Mouse (Mus musculus): Measurements from ENCODE around the gene Alk. TPM values are rescaled to one million over a fixed set of nuclear protein-coding genes. Genes with fewer than 3 reads are reported as not detected.
A peak's percentile ranks its signal among the peaks of the same experiment; 100 is the strongest.

Gene Alk
- polyA plus RNA-seq, 1 experiment from 2014 or later, result 0.06 TPM

DNA sequence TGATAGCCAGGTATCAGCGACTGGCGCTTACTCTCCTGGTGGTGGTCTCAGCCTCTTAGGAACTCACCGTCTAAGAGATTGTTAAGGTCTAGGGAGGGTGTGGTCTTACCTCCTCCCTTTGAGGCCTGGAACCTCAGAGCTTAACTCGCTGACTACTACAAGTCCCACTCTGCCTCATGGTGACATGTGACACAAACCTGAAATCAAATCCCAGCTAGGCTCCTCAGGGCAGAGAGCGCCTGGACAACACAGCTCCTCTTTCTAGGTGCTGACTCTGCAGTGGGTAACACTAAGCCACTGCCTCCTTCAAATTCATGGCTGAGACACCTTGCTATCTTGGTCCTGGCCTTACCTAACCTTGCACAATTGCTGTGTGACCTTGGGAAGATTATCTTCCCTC is 689.5 kb downstream of the Alk start:
- Histone ChIP-seq H3K4me1 (replicated peaks) (no peaks in the 10 kb centered on the region), H3K36me3 (no peaks in the 10 kb centered on the region), H3K27ac (no peak overlapping the region), H3K9me3 (replicated peaks) (no peaks in the 10 kb centered on the region), H3K4me2 (no peak overlapping the region), H3K9ac (no peak overlapping the region), H3K27me3 (no peaks in the 10 kb centered on the region), H3K4me3 (replicated peaks) (no peak overlapping the region)
- ATAC-seq (ENCODE audit: low read depth), result no peak
- WGBS (ENCODE audit: insufficient replicate concordance), result 53% methylated on average over 5 of the region's 5 CpGs
- no peak for DNase-seq

GRCm38 (mm10) chr17:71914541-71914940 is 689.9 kb downstream of the Alk start:
- H3K27ac ChIP-seq, result no peak overlapping the region
- H3K9me3 ChIP-seq (replicated peaks), result no peaks in the 10 kb centered on the region
- H3K9ac ChIP-seq, result no peak overlapping the region
- H3K27me3 ChIP-seq, result no peaks in the 10 kb centered on the region
- no peak overlapping the region for H3K4me2 ChIP-seq
- DNase-seq (no peak), ATAC-seq (ENCODE audit: low read depth) (no peak)
- no peaks in the 10 kb centered on the region for H3K4me1 ChIP-seq (replicated peaks)
- no peak overlapping the region for H3K4me3 ChIP-seq (replicated peaks)
- 51% methylated on average over 3 of the region's 3 CpGs for whole genome bisulfite sequencing (ENCODE audit: insufficient replicate concordance)
- H3K36me3 ChIP-seq, result no peaks in the 10 kb centered on the region

DNA sequence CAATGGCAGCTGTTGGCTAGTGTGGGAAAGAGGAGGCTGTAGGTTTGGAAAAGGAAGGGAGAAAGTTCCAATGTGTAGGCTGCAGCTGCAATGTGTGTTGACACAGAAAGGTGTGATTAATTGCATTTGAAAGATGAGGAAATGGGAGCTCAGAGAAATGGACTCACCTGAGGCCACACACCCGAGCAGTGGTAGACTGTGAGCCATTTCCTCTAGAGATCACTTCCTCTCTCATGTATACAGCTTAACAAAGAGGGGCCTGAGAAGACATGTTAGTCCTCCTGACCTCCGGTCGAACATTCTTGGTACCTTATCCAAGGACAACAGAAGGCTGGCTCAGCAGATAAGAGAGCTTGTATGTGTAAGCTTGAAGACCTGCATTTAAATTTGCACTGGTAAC is 691.2 kb downstream of the Alk start:
- Histone ChIP-seq H3K27me3 (no peaks in the 10 kb centered on the region), H3K36me3 (no peaks in the 10 kb centered on the region), H3K27ac (no peak overlapping the region), H3K4me1 (replicated peaks) (no peaks in the 10 kb centered on the region), H3K9ac (no peak overlapping the region), H3K9me3 (replicated peaks) (no peaks in the 10 kb centered on the region), H3K4me2 (no peak overlapping the region), H3K4me3 (replicated peaks) (no peak overlapping the region)
- DNase-seq, result no peak
- 0 out of 2 replicates have a peak, but pooled peaks have one; percentile 18 for ATAC-seq (ENCODE audit: low read depth)
- WGBS (ENCODE audit: insufficient replicate concordance), result 13% methylated on average over 3 of the region's 3 CpGs

- Histone ChIP-seq H3K4me2 (no peak overlapping the region), H3K9me3 (replicated peaks) (no peaks in the 10 kb centered on the region), H3K4me3 (replicated peaks) (no peak overlapping the region), H3K9ac (no peak overlapping the region), H3K27ac (no peak overlapping the region), H3K4me1 (replicated peaks) (no peaks in the 10 kb centered on the region), H3K36me3 (no peaks in the 10 kb centered on the region), H3K27me3 (no peaks in the 10 kb centered on the region)
- ATAC-seq (ENCODE audit: low read depth), result no peak
- 41% methylated on average over 3 of the region's 3 CpGs for WGBS (ENCODE audit: insufficient replicate concordance)
- DNase-seq, result no peak
Measured at GRCm38 (mm10) chr17:71909107-71909506, 695.3 kb downstream of the Alk start.

GRCm38 (mm10) chr17:71881369-71881768 is 723.1 kb downstream of the Alk start:
- Histone ChIP-seq H3K36me3 (no peaks in the 10 kb centered on the region), H3K27me3 (no peaks in the 10 kb centered on the region), H3K4me3 (replicated peaks) (no peak overlapping the region), H3K4me2 (no peak overlapping the region), H3K9me3 (replicated peaks) (no peaks in the 10 kb centered on the region), H3K9ac (no peak overlapping the region), H3K27ac (no peak overlapping the region), H3K4me1 (replicated peaks) (no peaks in the 10 kb centered on the region)
- no peak for DNase-seq
- ATAC-seq (ENCODE audit: low read depth), result no peak
- WGBS (ENCODE audit: insufficient replicate concordance), result 73% methylated on average over 6 of the region's 6 CpGs

GRCm38 (mm10) chr17:71875492-71875891 is 728.9 kb downstream of the Alk start:
- Histone ChIP-seq H3K9ac (no peak overlapping the region), H3K9me3 (replicated peaks) (no peaks in the 10 kb centered on the region), H3K36me3 (no peaks in the 10 kb centered on the region), H3K27me3 (peaks cover 3% of the 10 kb centered on the region), H3K4me2 (no peak overlapping the region), H3K27ac (no peak overlapping the region), H3K4me3 (replicated peaks) (no peak overlapping the region), H3K4me1 (replicated peaks) (no peaks in the 10 kb centered on the region)
- ATAC-seq (ENCODE audit: low read depth), result no peak
- no peak for DNase-seq
- 66% methylated on average over 7 of the region's 7 CpGs for WGBS (ENCODE audit: insufficient replicate concordance)

DNA sequence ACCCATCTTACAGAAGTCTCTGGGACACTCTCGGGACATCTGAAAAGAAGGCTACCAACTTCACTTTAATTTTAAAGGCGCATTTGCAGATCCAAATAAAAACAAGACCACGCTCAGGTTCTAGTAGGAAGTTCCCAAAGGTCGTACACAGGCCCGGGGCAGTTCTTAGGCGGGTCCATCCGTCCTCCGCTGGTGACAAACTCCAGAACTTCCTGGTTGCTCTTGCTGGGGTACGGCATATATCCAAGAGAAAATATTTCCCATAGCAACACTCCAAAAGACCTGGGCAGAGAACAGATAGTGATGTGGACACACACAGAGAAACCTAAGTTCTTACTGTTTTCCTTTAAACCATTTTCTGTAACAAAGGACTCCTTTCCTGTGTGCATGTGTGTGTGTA is 729.6 kb downstream of the Alk start:
- no peak overlapping the region for H3K4me3 ChIP-seq (replicated peaks)
- WGBS (ENCODE audit: insufficient replicate concordance), result 68% methylated on average over 9 of the region's 9 CpGs
- H3K27me3 ChIP-seq, result peaks cover 9% of the 10 kb centered on the region
- no peaks in the 10 kb centered on the region for H3K36me3 ChIP-seq
- H3K4me1 ChIP-seq (replicated peaks), result no peaks in the 10 kb centered on the region
- no peak overlapping the region for H3K9ac ChIP-seq
- DNase-seq, result no peak
- H3K9me3 ChIP-seq (replicated peaks), result no peaks in the 10 kb centered on the region
- no peak overlapping the region for H3K27ac ChIP-seq
- no peak overlapping the region for H3K4me2 ChIP-seq
- ATAC-seq (ENCODE audit: low read depth), result no peak

GRCm38 (mm10) chr17:71874077-71874476 is 730.4 kb downstream of the Alk start:
- Histone ChIP-seq H3K9me3 (replicated peaks) (no peaks in the 10 kb centered on the region), H3K4me2 (no peak overlapping the region), H3K4me3 (replicated peaks) (no peak overlapping the region), H3K9ac (no peak overlapping the region), H3K27me3 (peaks cover 16% of the 10 kb centered on the region), H3K4me1 (replicated peaks) (no peaks in the 10 kb centered on the region; the same call in 1 of the 2 replicates), H3K27ac (no peak overlapping the region), H3K36me3 (no peaks in the 10 kb centered on the region)
- no peak for ATAC-seq (ENCODE audit: low read depth)
- 27% methylated on average over 6 of the region's 6 CpGs for WGBS (ENCODE audit: insufficient replicate concordance)
- peak; percentile 18 for DNase-seq

GRCm38 (mm10) chr17:71872976-71873375 is 731.5 kb downstream of the Alk start:
- ATAC-seq (ENCODE audit: low read depth), result no peak
- WGBS (ENCODE audit: insufficient replicate concordance), result 44% methylated on average over 5 of the region's 5 CpGs
- H3K4me2 ChIP-seq, result no peak overlapping the region
- no peaks in the 10 kb centered on the region for H3K36me3 ChIP-seq
- no peak overlapping the region for H3K9ac ChIP-seq
- H3K27me3 ChIP-seq, result peaks cover 24% of the 10 kb centered on the region
- no peak overlapping the region for H3K27ac ChIP-seq
- no peaks in the 10 kb centered on the region; the same call in 1 of the 2 replicates for H3K4me1 ChIP-seq (replicated peaks)
- no peaks in the 10 kb centered on the region for H3K9me3 ChIP-seq (replicated peaks)
- H3K4me3 ChIP-seq (replicated peaks), result no peak overlapping the region
- no peak for DNase-seq

- no peak for ATAC-seq (ENCODE audit: low read depth)
- no peak overlapping the region for H3K9ac ChIP-seq
- no peaks in the 10 kb centered on the region for H3K36me3 ChIP-seq
- no peak overlapping the region for H3K4me2 ChIP-seq
- H3K9me3 ChIP-seq (replicated peaks), result no peaks in the 10 kb centered on the region
- H3K27ac ChIP-seq, result no peak overlapping the region
- H3K4me3 ChIP-seq (replicated peaks), result no peak overlapping the region
- no peak for DNase-seq
- H3K27me3 ChIP-seq, result peaks cover 24% of the 10 kb centered on the region
- 65% methylated on average over 7 of the region's 7 CpGs for whole genome bisulfite sequencing (ENCODE audit: insufficient replicate concordance)
- no peaks in the 10 kb centered on the region; the same call in 1 of the 2 replicates for H3K4me1 ChIP-seq (replicated peaks)
Measured at GRCm38 (mm10) chr17:71871981-71872380, 732.4 kb downstream of the Alk start.

DNA sequence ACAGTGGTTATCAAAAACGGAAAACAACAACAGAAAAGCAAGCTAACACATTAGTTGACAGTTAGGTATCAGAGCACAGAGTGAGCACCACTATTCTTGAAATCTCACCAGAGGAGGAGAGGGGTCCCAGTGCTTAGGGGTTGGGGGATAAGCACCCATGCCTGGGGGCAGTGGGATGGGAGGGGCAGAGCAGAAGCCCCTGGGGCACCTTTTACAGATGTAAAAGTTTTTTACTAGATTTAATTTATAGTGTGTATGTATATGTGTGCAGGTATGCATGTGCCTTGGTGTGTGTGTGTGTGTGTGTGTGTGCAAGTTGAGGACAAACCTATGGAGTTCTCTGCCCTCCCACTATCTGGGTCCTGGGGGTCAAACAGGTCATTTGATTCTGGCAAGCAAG is 733.8 kb downstream of the Alk start:
- no peak for DNase-seq
- Histone ChIP-seq H3K9ac (no peak overlapping the region), H3K4me1 (replicated peaks) (no peaks in the 10 kb centered on the region; the same call in 1 of the 2 replicates), H3K4me2 (no peak overlapping the region), H3K27ac (no peak overlapping the region), H3K9me3 (replicated peaks) (no peaks in the 10 kb centered on the region), H3K4me3 (replicated peaks) (no peak overlapping the region), H3K36me3 (no peaks in the 10 kb centered on the region), H3K27me3 (peaks cover 24% of the 10 kb centered on the region)
- no peak for ATAC-seq (ENCODE audit: low read depth)
- 59% methylated on average over 1 of the region's 1 CpGs for WGBS (ENCODE audit: insufficient replicate concordance)

DNA sequence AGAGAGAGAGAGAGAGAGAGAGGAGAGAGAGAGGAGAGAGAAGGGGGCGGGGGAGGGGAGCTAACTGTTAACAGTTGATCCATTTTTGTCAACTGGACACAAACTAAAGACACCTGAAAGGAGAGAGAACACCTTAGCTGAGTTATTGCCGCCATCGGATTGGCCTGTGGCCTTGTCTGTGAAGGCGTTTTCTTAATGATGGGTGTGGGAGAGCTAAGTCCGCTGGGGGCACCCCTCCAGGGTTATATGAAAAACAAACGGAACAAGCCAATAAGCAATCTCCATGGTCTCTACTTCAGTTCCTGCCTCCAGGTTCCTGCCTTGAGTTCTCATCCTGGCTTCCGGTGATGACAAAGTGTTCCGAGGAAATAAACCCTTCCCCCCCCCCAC is 734.2 kb downstream of the Alk start:
- WGBS (ENCODE audit: insufficient replicate concordance), result 69% methylated on average over 8 of the region's 8 CpGs
- DNase-seq (no peak), ATAC-seq (ENCODE audit: low read depth) (no peak)
- H3K9me3 ChIP-seq (replicated peaks), result no peaks in the 10 kb centered on the region
- no peak overlapping the region for H3K4me2 ChIP-seq
- no peak overlapping the region for H3K4me3 ChIP-seq (replicated peaks)
- peaks cover 24% of the 10 kb centered on the region for H3K27me3 ChIP-seq
- H3K9ac ChIP-seq, result no peak overlapping the region
- no peaks in the 10 kb centered on the region; the same call in 1 of the 2 replicates for H3K4me1 ChIP-seq (replicated peaks)
- no peak overlapping the region for H3K27ac ChIP-seq
- H3K36me3 ChIP-seq, result no peaks in the 10 kb centered on the region

All from liver, embryonic 13.5 days (tissue).